Mouse (Mus musculus) telencephalon, adult 2 months (tissue): Measurements from ENCODE around the gene Stau1.
A peak's percentile ranks its signal among the peaks of the same experiment; 100 is the strongest.

Experiments
- DNase-seq: peaks from one replicate; pipeline ENCODE4 v3.0.0-alpha.2; 2011; ENCODE audit warnings: low read depth, low spot score

The Stau1 gene

DNA sequence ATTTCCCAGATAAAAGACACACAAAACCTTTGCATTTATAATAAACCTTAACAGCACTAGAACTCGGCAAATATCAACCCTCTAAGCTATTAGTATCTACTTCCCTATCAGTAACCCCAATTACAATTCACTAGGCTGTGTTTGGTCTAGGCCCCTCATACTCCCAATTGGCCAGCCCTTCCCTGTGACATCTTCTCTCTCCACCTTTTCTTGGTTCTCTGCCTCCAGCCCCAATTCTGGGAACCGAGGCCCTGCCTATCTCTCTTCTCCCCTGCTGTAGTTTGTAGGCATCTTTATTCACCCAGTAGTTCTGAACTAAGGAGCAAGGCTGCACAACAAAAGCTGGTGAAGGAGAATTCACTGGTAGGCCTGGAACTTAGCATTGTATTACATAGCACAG lies 72.1 kb downstream of the Stau1 start:
- DNase-seq: no peak

DNA sequence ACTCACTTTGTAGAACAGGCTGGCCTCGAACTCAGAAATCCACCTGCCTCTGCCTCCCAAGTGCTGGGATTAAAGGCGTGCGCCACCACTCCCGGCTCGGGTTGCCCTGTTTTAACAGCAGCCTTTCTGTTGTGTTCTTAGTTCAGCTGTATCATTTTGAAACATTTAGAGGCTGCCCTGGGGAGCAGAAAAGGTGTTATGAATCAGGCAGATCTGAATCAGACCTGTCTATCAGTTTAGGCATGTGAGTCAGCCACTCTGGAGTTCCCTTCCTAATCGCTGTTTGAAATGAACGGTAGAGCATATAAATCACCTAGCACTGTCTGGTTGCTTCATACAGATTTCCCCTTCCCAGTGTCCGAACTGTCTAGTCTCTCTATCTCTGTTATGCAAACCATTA lies 85.6 kb downstream of the Stau1 start:
- no peak for DNase-seq

DNA sequence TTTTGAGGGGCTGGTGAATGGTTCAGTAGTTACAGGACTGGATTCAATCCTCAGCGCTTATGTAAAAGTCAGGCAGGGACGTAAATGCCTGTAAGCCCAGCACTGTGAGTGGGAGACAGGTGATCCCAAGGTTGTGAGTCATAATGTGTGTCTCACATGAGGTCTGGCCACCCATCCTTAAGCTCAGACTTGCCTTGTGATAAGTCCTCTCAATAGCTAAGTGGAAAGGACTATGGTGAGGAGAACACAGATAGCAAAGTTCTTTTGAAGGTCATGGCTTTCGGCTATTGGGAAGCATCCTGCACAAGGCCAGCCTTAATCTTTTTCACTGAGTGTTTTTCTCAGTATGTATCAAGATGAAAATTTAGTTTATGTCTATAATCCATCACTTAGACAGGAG lies 86.4 kb downstream of the Stau1 start:
- no peak for DNase-seq

DNA sequence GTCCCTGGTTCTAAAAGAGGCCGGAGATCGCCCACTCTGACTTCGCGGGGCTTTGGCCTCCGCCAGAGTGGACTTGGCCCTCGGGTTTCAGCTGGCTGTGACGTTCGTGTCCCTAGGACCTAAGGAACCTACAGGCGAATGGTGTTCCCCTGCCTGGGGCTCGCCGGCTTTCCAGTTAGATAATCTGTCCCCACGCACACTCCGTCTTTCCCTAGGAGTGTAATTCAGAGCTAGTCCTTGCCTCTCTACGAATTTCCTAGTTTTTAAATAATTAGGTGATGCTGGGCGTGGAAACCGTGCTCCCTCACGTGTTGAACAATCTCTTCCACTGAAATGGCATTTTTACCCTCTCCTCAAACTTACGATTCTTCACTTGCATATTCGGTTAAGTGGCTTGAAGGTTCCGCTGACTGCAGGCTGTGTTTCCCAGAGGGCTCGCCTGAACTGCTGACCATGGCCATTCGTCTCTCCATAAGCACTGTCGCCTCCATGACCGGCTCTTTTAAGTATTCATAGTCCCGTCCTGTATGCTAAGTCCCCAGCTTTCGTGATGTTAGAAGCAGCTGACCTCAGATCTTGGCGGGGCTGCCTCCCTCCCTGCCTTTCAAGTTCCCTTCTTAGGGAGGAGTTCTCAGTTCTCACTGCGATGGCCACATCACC lies 89.4 kb downstream of the Stau1 start:
- no peak for DNase-seq

DNA sequence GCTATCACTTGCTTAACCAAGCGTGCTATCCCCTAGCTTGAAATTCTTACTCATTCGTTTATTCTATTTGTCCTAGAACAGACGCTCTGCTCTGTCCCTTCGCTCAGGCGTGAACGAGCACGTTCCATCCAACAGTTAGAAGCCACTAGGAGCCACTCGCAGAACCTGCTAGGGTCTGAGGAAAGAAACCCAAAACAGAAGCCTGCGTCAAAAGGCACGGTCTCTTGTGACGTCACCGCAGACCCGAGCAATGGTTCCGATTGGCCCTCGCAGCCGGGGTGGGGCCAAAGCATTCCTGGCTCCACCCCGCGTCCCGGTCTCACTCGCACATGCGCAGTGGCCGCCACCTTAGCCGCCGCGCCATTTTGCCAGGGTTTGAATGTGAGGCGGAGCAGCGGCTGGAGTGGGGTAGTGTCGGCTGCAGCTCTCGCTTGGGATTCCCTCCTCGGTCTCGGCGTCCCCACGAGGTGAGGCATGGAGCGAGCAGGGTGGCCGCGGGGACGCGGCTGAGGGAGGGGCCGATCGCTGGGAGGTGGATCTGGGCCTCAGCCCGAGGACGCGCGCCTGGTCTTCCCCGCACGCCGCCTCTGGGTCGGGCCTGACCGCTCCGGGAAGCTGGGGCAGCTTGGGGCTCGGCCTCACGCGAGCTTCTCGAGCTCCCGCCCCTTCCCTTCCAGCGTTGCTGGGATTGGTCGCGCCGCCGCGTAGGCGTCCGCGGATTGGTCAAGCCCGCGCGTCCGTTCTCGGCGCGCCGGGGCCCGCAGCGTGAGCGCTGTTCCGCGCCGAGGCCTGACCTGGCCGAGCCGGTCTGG lies 90.2 kb downstream of the Stau1 start, which contains the start of gene Cse1l:
Gene Cse1l (plus strand): TSS at position 330 of the 812 bp plus-strand sequence.
- peak; percentile 93 for DNase-seq

DNA sequence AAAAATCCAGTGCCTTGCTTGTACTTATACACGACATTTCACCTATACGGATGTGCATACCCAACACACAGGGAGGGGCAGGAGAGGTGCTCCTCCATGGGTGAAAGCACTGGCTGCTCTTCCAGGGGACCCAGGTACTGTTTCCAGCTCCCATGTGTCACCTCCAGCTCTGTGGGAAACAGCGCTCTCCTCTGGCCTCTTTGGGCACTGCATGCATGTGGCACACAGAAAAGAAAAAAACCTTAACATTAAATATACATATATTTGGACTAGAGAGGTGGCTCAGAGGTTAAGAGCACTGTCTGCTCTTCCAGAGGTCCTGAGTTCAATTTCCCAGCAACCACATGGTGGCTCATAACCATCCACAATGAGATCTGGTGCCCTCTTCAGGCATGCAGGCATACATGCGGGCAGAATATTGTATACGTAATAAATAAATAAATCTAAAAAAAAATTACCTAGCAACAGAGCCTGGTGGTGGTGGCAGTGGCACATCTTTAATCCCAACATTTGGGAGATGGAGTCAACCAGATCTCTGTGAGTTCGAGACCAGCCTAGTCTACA lies 92.3 kb downstream of the Stau1 start:
- DNase-seq: no peak

DNA sequence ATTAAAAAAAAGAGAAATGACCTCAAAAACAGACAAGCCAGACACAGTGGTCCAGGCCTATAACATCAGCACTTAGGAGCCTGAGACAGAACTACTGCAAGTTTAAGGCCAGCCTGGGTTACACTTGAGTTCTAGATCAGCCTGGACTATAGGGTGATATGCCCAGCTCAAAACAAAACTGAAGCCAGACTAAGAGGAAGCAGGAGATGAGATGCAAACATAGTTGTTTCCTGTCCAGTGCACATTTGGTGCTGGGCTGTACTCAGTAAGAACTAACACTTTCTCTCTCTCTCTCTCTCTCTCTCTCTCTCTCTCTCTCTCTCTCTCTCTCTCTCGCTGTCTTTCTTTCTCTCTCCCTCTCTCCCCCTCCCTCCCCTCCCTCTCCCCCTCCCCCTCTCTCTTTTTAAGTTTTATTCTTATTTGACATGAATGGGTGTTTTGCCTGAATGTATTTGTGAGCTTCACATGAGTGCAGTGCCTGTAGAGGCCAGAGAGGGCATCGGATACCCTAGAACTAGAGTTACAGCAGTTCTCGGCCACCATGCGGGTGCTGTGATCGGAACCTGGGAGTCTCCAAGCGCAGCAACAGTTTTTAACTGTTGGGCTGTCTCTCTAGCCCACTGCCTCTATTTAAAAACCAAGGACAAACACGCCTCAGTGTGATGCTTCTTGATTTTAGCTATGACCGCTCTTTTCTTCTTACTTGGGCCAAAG lies 95.2 kb downstream of the Stau1 start:
- DNase-seq: no peak

DNA sequence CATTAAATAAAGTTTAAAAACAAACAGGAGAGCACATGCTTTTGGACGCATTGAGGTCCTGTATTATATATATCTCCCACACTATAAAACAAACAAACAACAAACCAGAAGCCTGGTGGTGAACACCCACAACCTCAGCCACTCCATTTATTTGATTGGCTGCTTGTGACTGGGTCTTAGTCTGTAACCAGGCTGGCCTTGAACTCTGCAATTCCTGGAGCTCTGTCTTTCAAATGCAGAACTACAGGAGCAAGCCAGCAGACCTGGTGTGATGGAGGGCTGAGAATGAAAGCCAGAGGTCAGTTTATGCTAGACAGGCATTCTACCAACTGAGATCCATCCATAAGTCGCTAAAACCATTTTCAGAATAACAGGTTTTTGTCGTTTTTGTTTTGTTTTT lies 96.4 kb downstream of the Stau1 start:
- DNase-seq: no peak

DNA sequence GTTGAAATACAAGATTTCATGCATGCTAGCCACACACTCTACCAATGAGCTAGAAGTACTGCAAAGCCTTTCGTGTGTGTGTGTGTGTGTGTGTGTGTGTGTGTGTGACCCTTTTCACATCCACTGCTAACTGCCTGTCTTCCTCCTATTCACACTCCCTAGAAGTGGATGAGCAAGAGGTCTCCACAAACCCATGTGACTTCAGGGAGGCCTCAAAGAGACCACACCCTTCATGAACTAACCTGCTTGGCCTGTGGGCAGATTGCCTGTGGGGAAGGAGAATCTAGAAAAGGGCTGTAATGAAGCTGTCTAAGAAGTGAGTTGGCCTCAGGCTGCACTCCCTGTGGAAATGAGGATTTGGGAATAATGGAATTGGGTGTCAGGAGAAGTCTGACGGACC lies 96.9 kb downstream of the Stau1 start:
- DNase-seq: no peak
